Mouse (Mus musculus): ENCODE measurements around the gene Cherp. TPM values are rescaled to one million over a fixed set of nuclear protein-coding genes. Genes with fewer than 3 reads are reported as not detected.

Gene Cherp
- total RNA-seq, 2 experiments from 2014 or later: 6.0 to 29.0 TPM

DNA sequence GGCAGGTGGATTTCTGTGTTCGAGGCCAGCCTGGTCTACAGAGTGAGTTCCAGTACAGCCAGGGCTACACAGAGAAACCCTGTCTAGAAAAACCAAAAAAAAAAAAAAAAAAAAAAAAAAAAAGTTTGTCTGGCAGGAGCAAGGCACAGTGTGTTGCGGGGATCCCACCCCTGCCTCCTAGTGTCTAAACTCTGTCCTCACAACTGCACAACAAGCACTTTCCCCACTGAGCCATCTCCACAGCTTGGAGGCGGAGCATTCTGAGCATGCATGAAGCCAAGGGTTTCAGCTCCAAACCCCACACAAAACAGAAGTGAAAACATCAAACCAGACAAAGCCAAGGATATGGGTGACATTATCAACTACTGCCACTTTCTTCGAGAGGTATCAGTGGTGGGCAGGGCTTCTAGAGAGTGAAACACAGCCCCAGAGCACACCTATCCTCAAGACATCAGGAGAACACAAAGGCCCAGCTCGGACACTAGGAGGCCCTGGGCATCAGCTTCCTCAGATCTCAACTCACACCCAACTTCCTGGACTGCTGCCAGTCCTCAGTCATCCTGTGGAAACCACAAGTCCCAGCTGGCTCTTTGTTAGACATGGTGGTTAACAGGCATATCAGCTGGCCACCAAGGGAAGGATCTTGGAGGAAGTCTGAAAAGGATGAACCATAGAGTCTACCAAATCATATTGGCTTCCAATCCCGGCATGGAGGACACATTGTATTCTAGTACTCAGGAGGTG, 10.6 kb upstream of the Cherp start:
- no peak for ATAC-seq (replicated peaks; ENCODE audit: low FRiP score, poor library complexity, severe bottlenecking)

- no peak for ATAC-seq (replicated peaks; ENCODE audit: low FRiP score, poor library complexity, severe bottlenecking)
Measured at GRCm38 (mm10) chr8:72470684-72471083, 4.3 kb downstream of the Cherp start.

DNA sequence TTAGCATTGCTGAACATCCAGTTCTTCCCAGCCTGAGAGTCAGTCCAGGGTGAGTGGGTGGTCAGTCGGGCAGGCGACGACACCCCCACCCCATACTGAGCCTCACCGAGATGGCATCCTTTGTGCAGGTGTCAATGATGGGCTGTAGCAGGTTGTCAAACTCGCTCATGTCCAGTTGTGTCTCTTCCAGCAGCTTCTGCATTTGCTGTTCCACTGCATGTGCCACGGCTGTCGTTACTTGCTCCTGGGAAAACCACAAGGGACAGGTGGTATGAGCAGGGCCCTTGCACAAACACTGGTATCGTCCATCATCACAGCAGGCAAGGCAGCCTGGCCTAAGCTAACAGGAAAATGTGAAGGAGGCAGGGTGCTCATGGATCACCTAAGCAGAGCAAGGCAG, 5.0 kb downstream of the Cherp start:
- ATAC-seq (replicated peaks; ENCODE audit: low FRiP score, poor library complexity, severe bottlenecking): no peak

- no peak for ATAC-seq (replicated peaks; ENCODE audit: low FRiP score, poor library complexity, severe bottlenecking)
Measured at GRCm38 (mm10) chr8:72469243-72469642, 5.8 kb downstream of the Cherp start.

GRCm38 (mm10) chr8:72464211-72464610, 10.8 kb downstream of the Cherp start:
- no peak for ATAC-seq (replicated peaks; ENCODE audit: low FRiP score, poor library complexity, severe bottlenecking)

- no peak for ATAC-seq (replicated peaks; ENCODE audit: low FRiP score, poor library complexity, severe bottlenecking)
Measured at GRCm38 (mm10) chr8:72459881-72460533, 15.0 kb downstream of the Cherp start.

- ATAC-seq (replicated peaks; ENCODE audit: low FRiP score, poor library complexity, severe bottlenecking): no peak
Measured at GRCm38 (mm10) chr8:72458457-72458856, 16.6 kb downstream of the Cherp start.

- no peak for ATAC-seq (replicated peaks; ENCODE audit: low FRiP score, poor library complexity, severe bottlenecking)
Measured at GRCm38 (mm10) chr8:72457806-72458205, 17.2 kb downstream of the Cherp start.

- ATAC-seq (replicated peaks; ENCODE audit: low FRiP score, poor library complexity, severe bottlenecking): no peak
Measured at GRCm38 (mm10) chr8:72455317-72455716, 19.7 kb downstream of the Cherp start.

DNA sequence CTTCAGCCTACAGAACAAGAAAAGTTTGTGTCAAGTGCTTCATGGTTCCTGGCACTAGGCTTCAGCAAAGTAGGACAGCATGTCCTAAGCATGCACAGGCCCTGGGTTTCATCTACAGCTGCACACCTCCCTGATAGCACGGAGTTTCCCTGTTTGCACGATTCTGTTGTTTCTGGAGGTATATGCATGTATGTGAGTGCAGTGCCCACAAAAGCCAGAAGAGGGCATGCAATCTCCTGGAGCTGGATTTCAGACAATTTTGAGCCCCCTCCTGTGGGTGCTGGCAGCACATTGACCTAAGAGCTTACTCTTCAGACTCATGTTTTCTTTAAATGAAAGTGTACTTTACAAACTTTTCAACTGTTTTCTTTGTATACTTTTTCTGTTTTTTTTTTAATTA, 21.1 kb downstream of the Cherp start:
- no peak for ATAC-seq (replicated peaks; ENCODE audit: low FRiP score, poor library complexity, severe bottlenecking)

GRCm38 (mm10) chr8:72451516-72451915, 23.5 kb downstream of the Cherp start:
- no peak for ATAC-seq (replicated peaks; ENCODE audit: low FRiP score, poor library complexity, severe bottlenecking)

GRCm38 (mm10) chr8:72445071-72445470, 30.0 kb downstream of the Cherp start:
- ATAC-seq (replicated peaks; ENCODE audit: low FRiP score, poor library complexity, severe bottlenecking): no peak

- no peak for ATAC-seq (replicated peaks; ENCODE audit: low FRiP score, poor library complexity, severe bottlenecking)
Measured at GRCm38 (mm10) chr8:72443994-72444350, 31.1 kb downstream of the Cherp start.

DNA sequence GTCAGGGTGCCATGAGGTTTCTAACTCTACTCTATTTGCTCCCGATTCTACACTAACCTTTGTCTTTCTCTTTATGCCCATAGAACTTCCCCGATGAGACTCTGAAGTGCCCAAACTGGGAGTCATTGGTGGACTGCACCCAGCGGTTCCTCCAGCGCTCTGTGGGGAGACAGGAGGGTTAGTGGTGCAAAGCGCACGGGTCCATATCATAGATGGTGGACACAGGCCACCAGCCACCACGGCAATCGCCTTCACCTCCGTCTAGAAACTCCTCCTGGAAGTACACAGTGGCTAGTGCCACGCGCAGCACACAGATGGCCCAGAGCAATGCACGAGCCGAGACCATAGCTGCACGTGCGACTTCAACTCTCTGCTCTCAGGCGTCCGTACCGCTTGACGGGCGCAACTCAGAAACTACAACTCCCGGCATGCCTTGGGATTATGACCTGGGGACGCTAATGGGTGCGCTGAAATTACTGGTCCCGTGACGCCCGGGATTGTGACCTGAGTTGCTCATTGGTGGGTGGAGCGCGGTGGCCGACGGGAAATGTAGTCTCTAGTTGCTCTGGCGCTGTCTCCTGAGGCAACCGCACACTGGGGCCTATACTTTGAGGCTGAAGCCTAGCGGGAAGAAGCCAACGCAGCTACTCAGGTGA, 31.6 kb downstream of the Cherp start, which contains the start of the genes Calr3 and 1700030K09Rik:
Calr3 (minus strand) TSS at position 533 of the 656 bp plus-strand sequence.
1700030K09Rik (plus strand) TSS at position 543 of the 656 bp plus-strand sequence.
- peak; percentile 100 for ATAC-seq (replicated peaks; ENCODE audit: low FRiP score, poor library complexity, severe bottlenecking)

- ATAC-seq (replicated peaks; ENCODE audit: low FRiP score, poor library complexity, severe bottlenecking): no peak
Measured at GRCm38 (mm10) chr8:72438248-72439015, 36.6 kb downstream of the Cherp start.

DNA sequence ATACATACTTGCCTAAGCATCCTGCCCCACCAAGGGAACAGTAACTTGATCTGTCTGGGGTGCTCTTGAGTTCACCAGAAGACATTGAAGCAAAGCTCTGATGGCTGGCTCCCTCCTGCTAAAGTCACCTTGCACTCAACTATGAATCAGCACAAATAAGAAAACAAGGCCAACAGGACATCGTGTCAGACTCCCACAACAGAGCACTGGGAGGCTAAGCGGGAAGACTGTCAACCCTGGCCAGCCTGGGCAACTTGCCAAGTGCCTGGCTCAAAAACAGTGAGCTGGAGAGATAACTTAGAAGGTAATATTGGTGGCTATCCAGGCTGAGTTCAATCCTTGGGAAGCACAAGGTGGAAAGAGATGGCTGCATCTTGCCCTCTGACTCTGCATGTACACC, 40.1 kb downstream of the Cherp start:
- peak; percentile 86 for ATAC-seq (replicated peaks; ENCODE audit: low FRiP score, poor library complexity, severe bottlenecking)

- ATAC-seq (replicated peaks; ENCODE audit: low FRiP score, poor library complexity, severe bottlenecking): no peak
Measured at GRCm38 (mm10) chr8:72429676-72430075, 45.4 kb downstream of the Cherp start.

- no peak for ATAC-seq (replicated peaks; ENCODE audit: low FRiP score, poor library complexity, severe bottlenecking)
Measured at GRCm38 (mm10) chr8:72422926-72423325, 52.1 kb downstream of the Cherp start.

GRCm38 (mm10) chr8:72421362-72422335, 53.4 kb downstream of the Cherp start, which contains the start of gene Eps15l1:
TSS of gene Eps15l1 (minus strand) at chr8:72421460.
- ATAC-seq (replicated peaks; ENCODE audit: low FRiP score, poor library complexity, severe bottlenecking): peak; percentile 90
